Mouse (Mus musculus): ENCODE results near the gene Apobec1. TPM values are rescaled to one million over a fixed set of nuclear protein-coding genes. Genes with fewer than 3 reads are reported as not detected.
A peak's percentile ranks its signal among the peaks of the same experiment; 100 is the strongest.

The Apobec1 gene
- polyA plus RNA-seq, 1 experiment from 2014 or later, result 5.5 TPM

DNA sequence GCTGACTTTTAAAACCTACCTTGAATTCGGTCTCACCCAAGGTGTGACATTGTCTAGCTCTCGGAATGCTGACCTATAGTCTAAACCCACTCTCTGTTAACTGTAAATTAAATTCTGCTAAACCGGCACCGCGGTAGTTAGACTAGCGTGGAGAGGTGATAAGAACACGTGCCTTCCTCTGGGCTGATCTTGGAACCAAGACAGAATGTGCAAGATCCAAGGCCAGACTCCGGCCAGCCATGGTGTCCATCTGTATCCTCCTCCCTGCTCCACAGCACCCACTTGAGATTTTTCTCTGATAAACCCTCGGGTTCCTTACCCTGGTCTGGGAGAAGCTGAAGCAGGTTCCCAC lies 7.1 kb upstream of the Apobec1 start:
- no peaks in the 10 kb centered on the region for H3K36me3 ChIP-seq (ENCODE audit: control insufficient read depth, insufficient read depth, low read length)
- H3K4me2 ChIP-seq (ENCODE audit: low read depth, low read length), result no peak overlapping the region
- DNase-seq (ENCODE audit: low spot score) (no peak), ATAC-seq (ENCODE audit: low read depth) (no peak)
- WGBS, result 74% methylated on average over 9 of the region's 9 CpGs
- H3K4me1 ChIP-seq (ENCODE audit: control insufficient read depth, insufficient read depth, low read length), result no peaks in the 10 kb centered on the region
- no peaks in the 10 kb centered on the region for H3K27me3 ChIP-seq (replicated peaks; ENCODE audit: control insufficient read depth, insufficient read depth, low read length)
- H3K27ac ChIP-seq (replicated peaks; ENCODE audit: low read depth, low read length), result no peak overlapping the region
- H3K4me3 ChIP-seq (ENCODE audit: low read depth, low read length), result no peak overlapping the region
- H3K9ac ChIP-seq (ENCODE audit: low read depth, low read length), result no peak overlapping the region
- H3K9me3 ChIP-seq (ENCODE audit: control insufficient read depth, low read length), result no peaks in the 10 kb centered on the region

DNA sequence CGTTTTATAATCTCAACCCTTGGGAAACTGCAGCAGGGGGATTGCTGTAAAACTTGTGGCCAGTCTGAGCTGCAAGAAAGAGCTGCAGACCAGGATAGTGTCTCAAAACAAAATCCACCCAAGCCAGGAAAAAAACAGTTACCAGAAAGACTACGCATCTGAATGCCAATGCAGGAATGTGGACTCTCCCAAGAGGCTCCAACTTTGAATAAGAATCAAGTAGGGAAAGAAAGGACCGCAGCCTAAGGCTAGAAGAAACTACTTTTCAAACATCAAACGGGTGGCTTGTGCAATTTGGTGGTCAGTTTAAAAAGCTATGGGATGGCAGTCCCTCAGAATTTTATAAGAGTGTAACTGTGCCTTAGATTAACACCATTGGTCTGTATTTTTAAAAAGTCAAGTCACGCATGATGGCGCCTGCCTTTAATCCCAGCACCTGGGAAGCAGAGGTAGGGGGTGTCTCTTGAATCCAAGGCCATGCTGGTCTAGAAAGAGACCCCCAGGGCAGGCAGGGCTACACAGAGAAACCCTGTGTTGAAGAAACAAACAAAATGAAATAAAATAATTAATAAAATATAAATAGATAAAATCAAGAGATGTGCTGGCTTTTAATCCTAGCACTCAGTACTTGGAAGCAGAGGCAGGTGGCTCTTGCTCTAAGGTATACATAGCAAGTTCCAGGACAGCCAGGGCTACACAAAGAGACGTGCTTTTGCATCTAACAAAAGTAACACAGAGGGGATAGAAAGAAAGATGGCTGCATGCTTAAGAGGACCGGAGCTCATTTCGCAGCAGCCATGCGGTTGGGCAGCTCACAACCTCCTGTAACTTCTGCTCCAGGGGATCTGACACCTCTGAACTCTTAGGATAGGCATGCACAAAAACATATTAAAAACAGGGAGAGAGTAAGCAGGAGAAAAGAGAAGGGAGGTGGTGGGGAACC lies 6.5 kb upstream of the Apobec1 start:
- WGBS, result 74% methylated on average over 10 of the region's 10 CpGs
- Histone ChIP-seq H3K4me1 (ENCODE audit: control insufficient read depth, insufficient read depth, low read length) (no peaks in the 10 kb centered on the region), H3K27me3 (replicated peaks; ENCODE audit: control insufficient read depth, insufficient read depth, low read length) (no peaks in the 10 kb centered on the region), H3K9ac (ENCODE audit: low read depth, low read length) (no peak overlapping the region), H3K27ac (replicated peaks; ENCODE audit: low read depth, low read length) (no peak overlapping the region), H3K4me2 (ENCODE audit: low read depth, low read length) (no peak overlapping the region), H3K36me3 (ENCODE audit: control insufficient read depth, insufficient read depth, low read length) (no peaks in the 10 kb centered on the region), H3K9me3 (ENCODE audit: control insufficient read depth, low read length) (no peaks in the 10 kb centered on the region), H3K4me3 (ENCODE audit: low read depth, low read length) (no peak overlapping the region)
- DNase-seq (ENCODE audit: low spot score), result no peak
- no peak for ATAC-seq (ENCODE audit: low read depth)

DNA sequence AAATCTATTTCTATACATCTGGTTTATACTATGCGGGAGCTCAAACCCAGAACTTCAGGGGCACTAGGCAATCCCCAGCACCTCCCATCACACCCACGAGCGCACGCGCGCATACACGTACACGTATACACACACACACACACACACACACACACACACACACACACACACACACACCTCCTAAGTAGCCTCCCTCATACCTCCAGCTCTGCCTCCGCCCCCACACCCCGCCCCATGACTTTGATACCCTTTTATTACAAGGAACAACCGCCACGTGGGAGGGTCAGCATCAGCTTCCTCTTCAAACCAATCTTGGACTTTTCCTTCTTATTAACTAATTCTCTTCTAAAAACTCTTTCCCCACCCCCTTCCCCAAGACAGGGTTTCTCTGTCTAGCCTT lies 5.5 kb upstream of the Apobec1 start:
- Histone ChIP-seq H3K9ac (ENCODE audit: low read depth, low read length) (no peak overlapping the region), H3K9me3 (ENCODE audit: control insufficient read depth, low read length) (no peaks in the 10 kb centered on the region), H3K4me1 (ENCODE audit: control insufficient read depth, insufficient read depth, low read length) (no peaks in the 10 kb centered on the region), H3K36me3 (ENCODE audit: control insufficient read depth, insufficient read depth, low read length) (no peaks in the 10 kb centered on the region), H3K4me2 (ENCODE audit: low read depth, low read length) (no peak overlapping the region), H3K4me3 (ENCODE audit: low read depth, low read length) (no peak overlapping the region), H3K27me3 (replicated peaks; ENCODE audit: control insufficient read depth, insufficient read depth, low read length) (no peaks in the 10 kb centered on the region), H3K27ac (replicated peaks; ENCODE audit: low read depth, low read length) (no peak overlapping the region)
- ATAC-seq (ENCODE audit: low read depth), result no peak
- no peak for DNase-seq (ENCODE audit: low spot score)
- WGBS, result 93% methylated on average over 11 of the region's 12 CpGs

DNA sequence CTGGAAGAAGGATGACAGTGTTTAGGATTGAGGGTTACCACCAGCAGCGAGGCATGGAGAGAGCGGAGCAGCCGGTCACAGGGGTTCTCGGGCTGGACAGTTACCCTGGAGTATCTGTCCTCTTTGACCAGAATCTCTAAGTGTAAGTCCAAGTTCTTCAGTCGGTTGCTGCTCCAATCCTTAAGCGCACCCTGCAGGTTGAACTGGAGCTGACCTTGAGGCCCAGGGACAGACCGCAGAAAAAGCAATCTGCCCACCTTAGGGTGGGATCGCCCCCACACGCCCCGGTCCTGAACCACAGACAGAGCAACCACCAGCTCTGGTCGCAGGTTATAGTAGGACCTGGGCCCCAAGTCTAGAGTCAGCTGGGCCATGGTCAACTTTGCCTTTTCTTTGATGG lies 4.4 kb upstream of the Apobec1 start:
- Histone ChIP-seq H3K4me2 (ENCODE audit: low read depth, low read length) (no peak overlapping the region), H3K27me3 (replicated peaks; ENCODE audit: control insufficient read depth, insufficient read depth, low read length) (no peaks in the 10 kb centered on the region), H3K4me3 (ENCODE audit: low read depth, low read length) (no peak overlapping the region), H3K9me3 (ENCODE audit: control insufficient read depth, low read length) (no peaks in the 10 kb centered on the region), H3K4me1 (ENCODE audit: control insufficient read depth, insufficient read depth, low read length) (no peaks in the 10 kb centered on the region), H3K36me3 (ENCODE audit: control insufficient read depth, insufficient read depth, low read length) (no peaks in the 10 kb centered on the region), H3K9ac (ENCODE audit: low read depth, low read length) (no peak overlapping the region), H3K27ac (replicated peaks; ENCODE audit: low read depth, low read length) (no peak overlapping the region)
- ATAC-seq (ENCODE audit: low read depth) (no peak), DNase-seq (ENCODE audit: low spot score) (no peak)
- 95% methylated on average over 11 of the region's 11 CpGs for WGBS

DNA sequence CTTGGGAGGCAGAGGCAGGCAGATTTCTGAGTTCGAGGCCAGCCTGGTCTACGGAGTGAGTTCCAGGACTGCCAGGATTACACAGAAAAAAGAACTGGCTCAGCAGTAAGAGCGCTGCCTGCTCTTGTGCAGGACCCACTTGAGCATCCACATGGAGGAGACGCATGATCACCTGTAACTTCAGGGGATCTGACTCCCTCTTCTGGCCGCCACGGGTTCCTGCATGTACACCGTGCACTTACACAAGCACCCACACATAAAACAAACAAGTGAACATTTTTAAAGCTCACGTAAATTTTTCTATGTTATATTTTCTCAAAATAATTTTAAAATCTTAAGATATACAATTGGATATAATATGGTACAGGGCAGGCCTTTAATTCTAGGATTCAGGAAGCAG lies 3.2 kb upstream of the Apobec1 start:
- 94% methylated on average over 8 of the region's 8 CpGs for WGBS
- H3K27ac ChIP-seq (replicated peaks; ENCODE audit: low read depth, low read length), result no peak overlapping the region
- no peak for DNase-seq (ENCODE audit: low spot score)

DNA sequence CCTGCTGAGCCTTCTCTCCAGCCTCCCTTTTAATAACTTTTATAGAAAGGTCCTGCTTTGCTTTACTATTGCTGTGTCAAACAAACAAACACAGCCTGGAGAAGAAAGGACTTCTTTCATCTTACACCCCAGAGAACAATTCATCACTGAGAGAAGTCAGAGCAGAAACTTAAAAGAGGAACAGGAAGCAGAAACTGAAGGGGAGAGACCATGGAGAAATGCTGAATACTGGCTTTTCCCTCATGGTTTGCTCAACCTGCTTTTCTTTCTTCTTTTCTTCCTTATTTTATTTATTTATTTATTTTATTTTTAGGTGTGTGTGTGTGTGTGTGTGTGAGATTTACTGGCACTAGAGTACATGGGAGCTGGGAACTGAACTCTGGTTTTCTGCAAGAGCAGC lies 2.0 kb upstream of the Apobec1 start:
- Histone ChIP-seq H3K9ac (ENCODE audit: low read depth, low read length) (no peak overlapping the region), H3K4me2 (ENCODE audit: low read depth, low read length) (no peak overlapping the region), H3K27me3 (replicated peaks; ENCODE audit: control insufficient read depth, insufficient read depth, low read length) (no peaks in the 10 kb centered on the region), H3K4me3 (ENCODE audit: low read depth, low read length) (no peak overlapping the region), H3K27ac (replicated peaks; ENCODE audit: low read depth, low read length) (no peak overlapping the region), H3K9me3 (ENCODE audit: control insufficient read depth, low read length) (no peaks in the 10 kb centered on the region), H3K36me3 (ENCODE audit: control insufficient read depth, insufficient read depth, low read length) (no peaks in the 10 kb centered on the region), H3K4me1 (ENCODE audit: control insufficient read depth, insufficient read depth, low read length) (no peaks in the 10 kb centered on the region)
- ATAC-seq (ENCODE audit: low read depth) (no peak), DNase-seq (ENCODE audit: low spot score) (no peak)

More for the DNA sequence above, 3.2 kb upstream of the Apobec1 start:
- ATAC-seq (ENCODE audit: low read depth), result no peak
- Histone ChIP-seq H3K9me3 (ENCODE audit: control insufficient read depth, low read length) (no peaks in the 10 kb centered on the region), H3K4me3 (ENCODE audit: low read depth, low read length) (no peak overlapping the region), H3K36me3 (ENCODE audit: control insufficient read depth, insufficient read depth, low read length) (no peaks in the 10 kb centered on the region), H3K4me2 (ENCODE audit: low read depth, low read length) (no peak overlapping the region), H3K9ac (ENCODE audit: low read depth, low read length) (no peak overlapping the region), H3K27me3 (replicated peaks; ENCODE audit: control insufficient read depth, insufficient read depth, low read length) (no peaks in the 10 kb centered on the region), H3K4me1 (ENCODE audit: control insufficient read depth, insufficient read depth, low read length) (no peaks in the 10 kb centered on the region)

DNA sequence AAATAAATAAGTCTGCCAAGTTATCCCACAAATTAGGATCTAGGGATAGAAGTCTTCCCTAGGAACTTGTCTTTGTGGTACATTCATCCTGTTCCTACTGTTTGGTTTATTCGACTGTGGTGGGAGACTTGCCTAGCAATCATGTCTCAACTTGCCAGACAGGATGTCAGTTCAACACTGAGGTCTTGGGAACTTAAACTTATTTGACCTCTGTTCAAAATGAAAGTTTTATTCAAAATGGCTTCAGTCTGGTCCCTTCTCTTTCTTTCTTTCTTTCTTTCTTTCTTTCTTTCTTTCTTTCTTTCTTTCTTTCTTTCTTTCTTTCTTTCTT lies 713 bp upstream of the Apobec1 start:
- no peak overlapping the region for H3K27ac ChIP-seq (replicated peaks; ENCODE audit: low read depth, low read length)
- WGBS, result 20% methylated on average over 1 of the region's 1 CpGs
- H3K4me3 ChIP-seq (ENCODE audit: low read depth, low read length), result peak overlapping the region; percentile 42
- H3K9me3 ChIP-seq (ENCODE audit: control insufficient read depth, low read length), result no peaks in the 10 kb centered on the region
- H3K36me3 ChIP-seq (ENCODE audit: control insufficient read depth, insufficient read depth, low read length), result no peaks in the 10 kb centered on the region
- ATAC-seq (ENCODE audit: low read depth) (no peak), DNase-seq (ENCODE audit: low spot score) (peak; percentile 43)
- H3K4me2 ChIP-seq (ENCODE audit: low read depth, low read length), result peak overlapping the region; percentile 65
- H3K27me3 ChIP-seq (replicated peaks; ENCODE audit: control insufficient read depth, insufficient read depth, low read length), result no peaks in the 10 kb centered on the region
- no peaks in the 10 kb centered on the region for H3K4me1 ChIP-seq (ENCODE audit: control insufficient read depth, insufficient read depth, low read length)
- H3K9ac ChIP-seq (ENCODE audit: low read depth, low read length), result no peak overlapping the region

DNA sequence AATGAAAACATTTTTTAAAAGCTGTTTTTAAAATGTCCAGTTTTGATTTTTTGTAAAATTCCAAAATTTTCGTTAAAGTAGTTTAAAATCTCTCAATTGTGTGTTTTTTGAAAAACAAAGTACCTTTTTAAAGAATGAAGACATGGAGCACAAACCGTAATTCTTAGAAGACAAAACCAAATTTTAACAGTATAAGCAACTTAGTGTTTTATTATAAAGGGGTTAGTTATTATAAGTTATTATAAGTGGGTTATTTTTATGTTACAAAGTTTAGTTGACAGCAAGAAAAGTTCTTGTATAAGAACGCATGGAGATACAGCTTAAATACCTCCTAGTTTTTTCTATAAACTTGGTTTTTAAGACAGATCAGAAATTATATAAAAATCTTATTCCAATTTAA lies 629 bp downstream of the Apobec1 start:
- H3K4me2 ChIP-seq (ENCODE audit: low read depth, low read length), result peak overlapping the region; percentile 65
- H3K9ac ChIP-seq (ENCODE audit: low read depth, low read length), result no peak overlapping the region
- peak overlapping the region; percentile 42 for H3K4me3 ChIP-seq (ENCODE audit: low read depth, low read length)
- DNase-seq (ENCODE audit: low spot score), result no peak
- ATAC-seq (ENCODE audit: low read depth), result no peak
- H3K27me3 ChIP-seq (replicated peaks; ENCODE audit: control insufficient read depth, insufficient read depth, low read length), result no peaks in the 10 kb centered on the region
- H3K27ac ChIP-seq (replicated peaks; ENCODE audit: low read depth, low read length), result no peak overlapping the region
- H3K36me3 ChIP-seq (ENCODE audit: control insufficient read depth, insufficient read depth, low read length), result no peaks in the 10 kb centered on the region
- H3K9me3 ChIP-seq (ENCODE audit: control insufficient read depth, low read length), result no peaks in the 10 kb centered on the region
- H3K4me1 ChIP-seq (ENCODE audit: control insufficient read depth, insufficient read depth, low read length), result no peaks in the 10 kb centered on the region
- WGBS, result 82% methylated on average over 3 of the region's 3 CpGs

DNA sequence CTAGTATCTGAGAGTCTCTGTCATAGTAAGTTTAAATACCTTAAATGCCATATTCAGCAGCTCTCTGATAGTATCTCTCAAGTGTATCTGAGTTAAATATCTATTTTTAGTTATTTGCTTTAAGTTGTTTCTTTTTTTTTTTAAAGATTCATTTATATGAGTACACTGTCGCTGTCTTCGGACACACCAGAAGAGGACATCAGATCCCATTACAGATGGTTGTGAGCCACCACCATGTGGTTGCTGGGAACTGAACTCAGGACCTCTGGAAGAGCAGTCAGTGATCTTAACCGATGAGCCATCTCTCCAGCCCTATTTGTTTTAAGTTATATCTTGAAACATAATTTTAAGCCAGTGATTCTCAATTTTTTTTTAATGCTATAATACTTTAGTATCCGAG lies 1.2 kb downstream of the Apobec1 start:
- no peak overlapping the region for H3K4me2 ChIP-seq (ENCODE audit: low read depth, low read length)
- no peaks in the 10 kb centered on the region for H3K9me3 ChIP-seq (ENCODE audit: control insufficient read depth, low read length)
- no peaks in the 10 kb centered on the region for H3K27me3 ChIP-seq (replicated peaks; ENCODE audit: control insufficient read depth, insufficient read depth, low read length)
- H3K36me3 ChIP-seq (ENCODE audit: control insufficient read depth, insufficient read depth, low read length), result no peaks in the 10 kb centered on the region
- H3K4me3 ChIP-seq (ENCODE audit: low read depth, low read length), result no peak overlapping the region
- WGBS, result 85% methylated on average over 4 of the region's 4 CpGs
- ATAC-seq (ENCODE audit: low read depth) (no peak), DNase-seq (ENCODE audit: low spot score) (no peak)
- no peaks in the 10 kb centered on the region for H3K4me1 ChIP-seq (ENCODE audit: control insufficient read depth, insufficient read depth, low read length)
- H3K27ac ChIP-seq (replicated peaks; ENCODE audit: low read depth, low read length), result no peak overlapping the region
- H3K9ac ChIP-seq (ENCODE audit: low read depth, low read length), result no peak overlapping the region

All from embryonic facial prominence, embryonic 14.5 days (tissue).